Mouse (Mus musculus) heart, embryonic 13.5 days (tissue): ENCODE data around the gene Immp1l. TPM values are rescaled to one million over a fixed set of nuclear protein-coding genes. Genes with fewer than 3 reads are reported as not detected.

Experiments
- ATAC-seq: fragments of 200-750 bp; cut with Nextera tagmentation; 2 replicates; pipeline ENCODE4 v1.8.0; 2017; ENCODE audit warnings: moderate TSS enrichment; ENCODE audit not compliant: insufficient number of reproducible peaks, low FRiP score, low TSS enrichment; ENCODE audit errors: extremely low read depth
- H3K27ac ChIP-seq: fragments of 300-500 bp; sonication (generic); replicated peaks from 2 replicates; pipeline ENCODE4 v1.5.1; 2015; ENCODE audit warnings: moderate library complexity, mild to moderate bottlenecking, inconsistent platforms
- H3K27me3 ChIP-seq: fragments of 300-500 bp; sonication (generic); replicated peaks from 2 replicates; pipeline ENCODE4 v1.6.1; 2015; ENCODE audit warnings: mild to moderate bottlenecking, inconsistent platforms
- H3K36me3 ChIP-seq: fragments of 300-500 bp; sonication (generic); 2 replicates; pipeline ENCODE4 v1.6.1; 2015; ENCODE audit warnings: mild to moderate bottlenecking, inconsistent platforms
- H3K4me1 ChIP-seq: fragments of 300-500 bp; sonication (generic); 2 replicates; pipeline ENCODE4 v1.6.1; 2015; ENCODE audit warnings: inconsistent platforms
- H3K4me2 ChIP-seq: fragments of 300-500 bp; sonication (generic); 2 replicates; pipeline ENCODE4 v1.6.1; 2015; ENCODE audit warnings: inconsistent platforms, mild to moderate bottlenecking, moderate library complexity
- H3K4me3 ChIP-seq: fragments of 300-500 bp; sonication (generic); 2 replicates; pipeline ENCODE4 v1.5.1; 2015; ENCODE audit warnings: moderate library complexity, mild to moderate bottlenecking, inconsistent platforms
- H3K9ac ChIP-seq: fragments of 300-500 bp; sonication (generic); 2 replicates; pipeline ENCODE4 v1.6.1; 2015; ENCODE audit warnings: inconsistent platforms, mild to moderate bottlenecking, moderate library complexity
- H3K9me3 ChIP-seq: fragments of 300-500 bp; sonication (generic); 2 replicates; pipeline ENCODE4 v1.6.1; 2016; ENCODE audit warnings: inconsistent platforms
- WGBS: fragments of 180-500 bp; shearing (Covaris S2); methylation state at CpG from one replicate; pipeline ENCODE4 v1.1.7; 2015; ENCODE audit warnings: mixed read lengths; 5-methylcytosine and 5-hydroxymethylcytosine counted together
- polyA plus RNA-seq: library from polyadenylated mRNA; unstranded; fragments of >200 nt; fragmentation: Nextera tagmentation; extraction: Ambion mirVana; gene quantifications from 2 replicates; pipeline ENCODE4 v1.2.1, GENCODE M21; 2015

Immp1l gene
- 108 and 125 TPM in 2 replicates for polyA plus RNA-seq

- peaks cover 7% of the 10 kb centered on the region for H3K36me3 ChIP-seq
- WGBS, result under 1% methylated on average over 39 of the region's 39 CpGs
- ATAC-seq, result peak; percentile 100
- H3K4me2 ChIP-seq, result peak within 1 kb of the TSS; percentile 87
- peaks cover 13% of the 10 kb centered on the region for H3K4me1 ChIP-seq
- H3K27ac ChIP-seq, result peak within 1 kb of the TSS; percentile 74
- H3K9ac ChIP-seq, result peak within 1 kb of the TSS; percentile 85
- H3K4me3 ChIP-seq, result peak within 1 kb of the TSS; percentile 74
- no peaks in the 10 kb centered on the region for H3K9me3 ChIP-seq
- no peaks in the 10 kb centered on the region for H3K27me3 ChIP-seq
Measured at GRCm38 (mm10) chr2:105903896-105904756, at the start of gene Immp1l, which contains the start of gene Elp4. TSS of gene Immp1l (plus strand) at chr2:105904638. TSS of gene Elp4 (minus strand) at chr2:105904564.

GRCm38 (mm10) chr2:105854740-105855139 lies 49.7 kb upstream of the Immp1l start:
- Histone ChIP-seq H3K9me3 (peaks cover 5% of the 10 kb centered on the region; the same call in 1 of the 2 replicates), H3K9ac (no peak overlapping the region), H3K27ac (no peak overlapping the region), H3K4me3 (no peak overlapping the region), H3K36me3 (peaks cover 3% of the 10 kb centered on the region; the same call in 1 of the 2 replicates), H3K4me2 (no peak overlapping the region), H3K4me1 (no peaks in the 10 kb centered on the region), H3K27me3 (no peaks in the 10 kb centered on the region)
- ATAC-seq, result no peak
- WGBS, result 47% methylated on average over 2 of the region's 2 CpGs

DNA sequence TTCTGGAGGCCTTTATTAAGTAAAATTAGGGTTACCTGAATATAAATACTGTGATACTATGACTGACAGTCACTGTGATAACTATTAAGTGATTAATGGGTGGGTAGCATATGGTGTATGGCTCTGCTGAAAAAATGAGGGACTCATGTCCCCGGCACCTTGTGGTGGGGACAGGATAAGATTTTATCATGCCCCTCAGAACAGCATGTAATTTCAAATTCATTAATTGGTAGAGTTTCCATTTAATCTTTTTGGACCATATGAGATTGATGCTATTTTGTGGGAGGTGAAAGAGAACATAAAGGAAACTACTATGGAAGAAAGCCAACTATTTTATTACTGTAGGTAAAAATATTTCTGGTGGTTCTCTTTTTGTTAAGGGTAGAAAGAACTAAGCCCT lies 31.0 kb upstream of the Immp1l start:
- Histone ChIP-seq H3K9ac (no peak overlapping the region), H3K4me1 (no peaks in the 10 kb centered on the region), H3K27ac (no peak overlapping the region), H3K4me3 (no peak overlapping the region), H3K9me3 (no peaks in the 10 kb centered on the region), H3K27me3 (no peaks in the 10 kb centered on the region), H3K36me3 (peaks cover 5% of the 10 kb centered on the region), H3K4me2 (no peak overlapping the region)
- ATAC-seq, result no peak
- 81% methylated on average over 1 of the region's 1 CpGs for WGBS

GRCm38 (mm10) chr2:105890816-105891215 lies 13.6 kb upstream of the Immp1l start:
- H3K4me3 ChIP-seq, result no peak overlapping the region
- no peaks in the 10 kb centered on the region for H3K27me3 ChIP-seq
- peaks cover 46% of the 10 kb centered on the region for H3K36me3 ChIP-seq
- H3K27ac ChIP-seq, result no peak overlapping the region
- H3K4me1 ChIP-seq, result no peaks in the 10 kb centered on the region
- peaks cover 9% of the 10 kb centered on the region; the same call in 1 of the 2 replicates for H3K9me3 ChIP-seq
- ATAC-seq, result no peak
- H3K4me2 ChIP-seq, result no peak overlapping the region
- H3K9ac ChIP-seq, result no peak overlapping the region

GRCm38 (mm10) chr2:105904757-105905146 lies 314 bp downstream of the Immp1l start:
- H3K36me3 ChIP-seq, result peaks cover 10% of the 10 kb centered on the region
- no peaks in the 10 kb centered on the region for H3K9me3 ChIP-seq
- H3K27ac ChIP-seq, result peak overlapping the region; percentile 74
- no peaks in the 10 kb centered on the region for H3K27me3 ChIP-seq
- ATAC-seq, result no peak
- peak overlapping the region; percentile 74 for H3K4me3 ChIP-seq
- H3K9ac ChIP-seq, result peak overlapping the region; percentile 85
- peaks cover 13% of the 10 kb centered on the region for H3K4me1 ChIP-seq
- WGBS, result 1% methylated on average over 12 of the region's 12 CpGs
- peak overlapping the region; percentile 87 for H3K4me2 ChIP-seq

DNA sequence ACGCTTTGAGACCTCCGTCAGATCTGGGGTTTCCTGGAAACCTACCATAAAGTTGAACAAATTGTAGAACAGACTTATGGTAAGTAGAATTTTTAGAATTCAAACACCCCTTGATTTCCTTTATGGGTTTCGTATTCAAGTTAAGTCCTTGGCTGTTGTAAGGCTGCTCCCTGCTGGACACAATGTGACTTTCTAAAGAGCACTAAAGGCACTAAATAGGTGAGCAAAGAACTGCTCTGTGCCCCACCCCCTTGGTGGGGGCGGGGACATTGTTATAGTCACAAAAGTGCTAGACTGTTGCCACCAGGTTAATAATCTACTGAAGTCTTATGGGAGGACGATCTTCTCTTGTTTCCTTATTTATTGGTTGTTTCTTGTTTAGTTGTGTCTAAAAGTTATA lies 3.9 kb downstream of the Immp1l start:
- no peaks in the 10 kb centered on the region for H3K9me3 ChIP-seq
- no peak for ATAC-seq
- H3K4me1 ChIP-seq, result peaks cover 13% of the 10 kb centered on the region
- no peak overlapping the region for H3K4me3 ChIP-seq
- no peak overlapping the region for H3K9ac ChIP-seq
- H3K4me2 ChIP-seq, result no peak overlapping the region
- no peaks in the 10 kb centered on the region for H3K27me3 ChIP-seq
- H3K27ac ChIP-seq, result no peak overlapping the region
- H3K36me3 ChIP-seq, result peaks cover 21% of the 10 kb centered on the region
- 82% methylated on average over 5 of the region's 5 CpGs for WGBS

DNA sequence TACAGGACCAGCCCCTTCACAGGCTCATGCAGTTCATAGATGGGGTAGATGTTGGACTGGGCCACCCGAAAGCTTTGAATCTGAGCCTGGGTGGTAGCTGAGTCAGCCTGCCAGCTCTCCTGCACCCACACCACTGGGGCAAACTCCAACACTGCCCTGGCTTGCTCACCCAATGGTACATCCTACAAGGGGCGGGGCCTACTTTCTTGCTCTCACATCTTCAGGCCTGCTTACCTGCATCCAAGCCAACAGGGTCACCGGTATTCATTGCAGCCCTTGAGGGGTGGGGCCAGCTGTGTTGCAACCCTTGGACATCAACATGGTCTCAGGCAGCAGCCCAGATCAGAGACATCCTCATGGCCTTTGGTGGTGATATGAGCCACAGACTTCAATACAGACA lies 6.2 kb downstream of the Immp1l start:
- 88% methylated on average over 3 of the region's 3 CpGs for WGBS
- Histone ChIP-seq H3K27ac (no peak overlapping the region), H3K9me3 (no peaks in the 10 kb centered on the region), H3K36me3 (peaks cover 29% of the 10 kb centered on the region), H3K4me3 (no peak overlapping the region), H3K9ac (no peak overlapping the region), H3K4me1 (peaks cover 2% of the 10 kb centered on the region), H3K4me2 (no peak overlapping the region), H3K27me3 (no peaks in the 10 kb centered on the region)
- no peak for ATAC-seq

DNA sequence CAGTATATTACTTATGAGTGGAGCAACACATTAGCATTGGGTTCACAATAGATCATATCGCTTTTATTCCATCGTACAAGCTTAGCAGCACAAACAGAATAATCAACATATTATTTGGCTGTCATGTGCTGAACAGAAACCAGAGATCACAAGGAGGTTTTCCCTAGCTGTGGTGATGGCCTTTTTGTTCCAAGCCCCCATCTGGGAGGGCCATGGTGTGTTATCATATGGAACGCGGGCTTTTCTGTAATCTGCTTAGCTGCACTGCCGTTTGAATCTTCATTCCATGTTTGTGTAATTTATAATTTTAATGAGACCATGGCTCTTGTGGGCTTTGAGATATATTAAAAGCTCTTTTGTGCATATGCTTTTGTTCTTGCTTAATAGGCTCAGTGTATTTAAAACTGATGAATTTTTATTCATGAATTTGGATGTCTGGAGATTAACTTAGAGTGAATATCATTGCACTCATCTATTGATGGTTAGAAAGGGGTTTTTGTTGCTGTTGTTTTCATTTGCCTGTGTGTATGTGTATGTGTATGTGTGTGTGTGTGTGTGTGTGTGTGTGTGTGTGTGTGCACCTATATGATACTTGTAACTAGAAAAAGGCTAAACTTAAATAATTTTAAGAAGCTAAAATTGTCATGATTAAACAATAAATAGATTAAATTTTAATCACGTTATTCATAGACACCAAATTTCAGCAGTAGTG lies 9.4 kb downstream of the Immp1l start:
- Histone ChIP-seq H3K36me3 (peaks cover 21% of the 10 kb centered on the region), H3K27ac (no peak overlapping the region), H3K9ac (no peak overlapping the region), H3K4me3 (no peak overlapping the region), H3K4me2 (no peak overlapping the region), H3K4me1 (no peaks in the 10 kb centered on the region), H3K27me3 (no peaks in the 10 kb centered on the region), H3K9me3 (no peaks in the 10 kb centered on the region)
- WGBS, result 82% methylated on average over 6 of the region's 6 CpGs
- ATAC-seq, result no peak

DNA sequence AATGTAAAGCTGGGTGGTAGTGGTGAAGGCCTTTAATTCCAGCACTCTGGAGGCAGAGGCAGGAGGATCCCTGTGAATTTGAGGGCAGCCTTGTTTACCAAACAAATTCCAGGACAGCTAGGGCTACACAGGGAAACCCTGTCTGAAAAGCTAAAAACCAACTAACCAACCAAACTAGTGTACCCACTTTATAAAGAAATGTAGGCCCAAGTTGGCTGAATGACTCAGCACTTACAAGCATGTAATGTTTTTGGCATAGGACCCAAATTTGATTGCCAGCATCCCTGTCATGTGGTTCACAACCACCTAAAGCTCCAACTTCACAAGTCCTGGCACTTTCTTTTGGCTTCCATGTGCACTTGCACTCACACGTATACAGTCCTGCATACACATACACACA lies 12.2 kb downstream of the Immp1l start:
- 92% methylated on average over 1 of the region's 1 CpGs for WGBS
- Histone ChIP-seq H3K9me3 (no peaks in the 10 kb centered on the region), H3K4me2 (no peak overlapping the region), H3K4me1 (no peaks in the 10 kb centered on the region), H3K9ac (no peak overlapping the region), H3K4me3 (no peak overlapping the region), H3K27ac (no peak overlapping the region), H3K36me3 (peaks cover 7% of the 10 kb centered on the region), H3K27me3 (no peaks in the 10 kb centered on the region)
- ATAC-seq, result no peak

DNA sequence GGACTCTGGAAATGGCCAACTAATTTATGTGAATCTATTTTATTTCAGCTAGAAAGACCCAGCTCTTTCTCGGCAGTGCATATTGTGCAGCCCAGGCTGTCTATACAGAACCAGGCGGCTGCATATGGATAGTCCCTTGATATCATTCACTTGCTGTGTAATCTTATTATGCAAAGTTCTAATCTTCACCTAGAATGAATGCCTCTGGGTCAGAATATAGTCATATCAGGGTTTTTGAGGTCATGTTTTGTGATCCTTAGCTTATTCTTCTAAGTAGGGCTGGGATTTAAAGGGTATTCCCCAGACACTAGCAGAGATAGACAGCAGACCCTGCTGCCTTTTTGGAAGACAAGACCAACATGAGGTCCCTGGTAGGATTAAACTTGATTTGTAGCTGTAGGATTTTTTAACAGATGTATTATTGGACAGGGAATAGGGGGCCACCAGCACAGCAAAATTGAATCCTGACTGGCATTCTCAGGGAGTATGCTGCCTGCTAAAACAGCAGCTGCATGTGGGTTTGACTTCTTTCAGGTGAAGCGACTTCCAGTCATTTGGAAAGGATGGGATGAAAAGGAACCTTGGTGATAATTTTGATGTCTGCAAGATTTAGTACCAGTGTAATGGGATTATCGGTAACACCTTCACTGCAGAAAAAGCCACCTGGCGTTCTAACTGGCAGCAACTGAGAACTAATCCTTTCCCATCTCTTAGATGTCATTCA lies 13.3 kb downstream of the Immp1l start:
- no peak for ATAC-seq
- Histone ChIP-seq H3K9me3 (no peaks in the 10 kb centered on the region), H3K4me2 (no peak overlapping the region), H3K36me3 (peaks cover 7% of the 10 kb centered on the region), H3K27me3 (no peaks in the 10 kb centered on the region), H3K27ac (no peak overlapping the region), H3K9ac (no peak overlapping the region), H3K4me3 (no peak overlapping the region), H3K4me1 (no peaks in the 10 kb centered on the region)
- 71% methylated on average over 5 of the region's 5 CpGs for WGBS

DNA sequence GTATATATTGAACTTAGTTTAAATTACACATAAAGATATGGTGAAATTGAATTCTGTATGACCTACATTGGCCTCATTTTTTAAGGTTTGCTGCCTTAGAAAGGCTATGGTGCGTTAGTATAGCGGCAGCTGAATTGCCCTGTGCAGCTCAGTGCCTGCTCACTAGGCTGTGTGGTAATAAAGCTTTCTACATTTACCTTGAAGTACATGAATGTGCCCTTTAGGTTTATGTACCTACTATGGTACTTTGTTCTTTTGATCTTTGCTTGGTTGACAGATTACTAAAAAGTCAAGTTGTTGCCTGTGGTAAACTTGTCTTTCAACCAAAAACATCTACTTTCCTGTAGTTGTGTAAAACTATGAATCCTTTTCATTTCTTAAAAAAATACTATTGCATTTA lies 45.7 kb downstream of the Immp1l start:
- Histone ChIP-seq H3K4me1 (peaks cover 12% of the 10 kb centered on the region), H3K36me3 (no peaks in the 10 kb centered on the region), H3K9me3 (no peaks in the 10 kb centered on the region), H3K4me3 (no peak overlapping the region), H3K9ac (no peak overlapping the region), H3K4me2 (no peak overlapping the region), H3K27ac (no peak overlapping the region), H3K27me3 (no peaks in the 10 kb centered on the region)
- WGBS, result 95% methylated on average over 2 of the region's 2 CpGs
- ATAC-seq, result no peak
